Comparison of ENCODE assay signal across 25 mouse cellular contexts in genomic region chr9:22416187-22416586, GRCm38 (mm10). TPM values are rescaled to one million over a fixed set of nuclear protein-coding genes. Genes with fewer than 3 reads are reported as not detected.
"Had no signal": no experiment of that assay in that cellular context is flagged by ENCODE, and none has a peak within 500 bp of the region (broad histone marks: within the 10 kb centered on the region; RNA-seq: fewer than 3 reads in every experiment).

No protein-coding gene starts in this region.

- H3K4me1 ChIP-seq: neural tube, embryonic 13.5 days; stomach, embryonic 15.5 days had no signal

- H3K4me3 ChIP-seq: neural tube, embryonic 13.5 days; neural tube, embryonic 15.5 days; stomach, embryonic 15.5 days had no signal

- H3K9ac ChIP-seq: neural tube, embryonic 13.5 days; neural tube, embryonic 15.5 days; stomach, embryonic 15.5 days had no signal

- H3K9me3 ChIP-seq: neural tube, embryonic 13.5 days; neural tube, embryonic 15.5 days; stomach, embryonic 15.5 days had no signal

- H3K36me3 ChIP-seq: neural tube, embryonic 13.5 days; neural tube, embryonic 15.5 days; stomach, embryonic 15.5 days had no signal

- H3K27me3 ChIP-seq: neural tube, embryonic 13.5 days; neural tube, embryonic 15.5 days; stomach, embryonic 15.5 days had no signal

- H3K27ac ChIP-seq: neural tube, embryonic 13.5 days; neural tube, embryonic 15.5 days; stomach, embryonic 15.5 days; stomach, postnatal 0 days had no signal

- DNase-seq: retina, postnatal 1 day; right cerebral cortex, adult 18-20 months; right cerebral cortex, postnatal 14 days; right cerebral cortex, postnatal 25 days; right cerebral cortex, postnatal 4 days; spleen, adult 18-20 months; thymus, adult 18-20 months; thymus, adult 2 months; thymus, postnatal 14 days; thymus, postnatal 25 days; thymus, postnatal 36 days; thymus, postnatal 4 days had no signal

- H3K4me2 ChIP-seq: neural tube, embryonic 13.5 days; neural tube, embryonic 15.5 days; stomach, embryonic 15.5 days had no signal

RNA-seq across cellular contexts. Expression of gene Gm17545, which starts 37.9 kb away (rescaled TPM):
- total RNA-seq: neutrophil, adult 5-6 weeks had no signal
- polyA plus RNA-seq: neural tube, embryonic 13.5 days; neural tube, embryonic 14.5 days; neural tube, embryonic 15.5 days; small intestine, adult 2 months; spleen, adult 2 months; stomach, embryonic 14.5 days; stomach, embryonic 15.5 days; stomach, embryonic 16.5 days; stomach, postnatal 0 days; testis, adult 2 months; thymus, adult 2 months; thymus, postnatal 0 days; urinary bladder, adult 2 months had no signal
